Mouse (Mus musculus): Measurements from ENCODE around the gene Rapgefl1.

Rapgefl1 gene

GRCm38 (mm10) chr11:98836651-98837141 is at the start of gene Rapgefl1:
TSS of gene Rapgefl1 (plus strand) at chr11:98836785.
- H3K27me3 ChIP-seq (ENCODE audit: control insufficient read depth, insufficient read depth, low read length, poor library complexity, severe bottlenecking), result no peaks in the 10 kb centered on the region
- DNase-seq (ENCODE audit: low read depth, low spot score), result peak; percentile 79
- H3K36me3 ChIP-seq (ENCODE audit: control insufficient read depth, insufficient read depth, low read length, poor library complexity, severe bottlenecking), result peaks cover 13% of the 10 kb centered on the region; the same call in 1 of the 2 replicates

- no peaks in the 10 kb centered on the region for H3K27me3 ChIP-seq (ENCODE audit: control insufficient read depth, insufficient read depth, low read length, poor library complexity, severe bottlenecking)
- H3K36me3 ChIP-seq (ENCODE audit: control insufficient read depth, insufficient read depth, low read length, poor library complexity, severe bottlenecking), result no peaks in the 10 kb centered on the region
- DNase-seq (ENCODE audit: low read depth, low spot score), result no peak
Measured at GRCm38 (mm10) chr11:98787229-98787628, 49.4 kb upstream of the Rapgefl1 start.

GRCm38 (mm10) chr11:98787691-98788090 is 48.9 kb upstream of the Rapgefl1 start:
- no peaks in the 10 kb centered on the region for H3K36me3 ChIP-seq (ENCODE audit: control insufficient read depth, insufficient read depth, low read length, poor library complexity, severe bottlenecking)
- peak; percentile 50 for DNase-seq (ENCODE audit: low read depth, low spot score)
- H3K27me3 ChIP-seq (ENCODE audit: control insufficient read depth, insufficient read depth, low read length, poor library complexity, severe bottlenecking), result no peaks in the 10 kb centered on the region

DNA sequence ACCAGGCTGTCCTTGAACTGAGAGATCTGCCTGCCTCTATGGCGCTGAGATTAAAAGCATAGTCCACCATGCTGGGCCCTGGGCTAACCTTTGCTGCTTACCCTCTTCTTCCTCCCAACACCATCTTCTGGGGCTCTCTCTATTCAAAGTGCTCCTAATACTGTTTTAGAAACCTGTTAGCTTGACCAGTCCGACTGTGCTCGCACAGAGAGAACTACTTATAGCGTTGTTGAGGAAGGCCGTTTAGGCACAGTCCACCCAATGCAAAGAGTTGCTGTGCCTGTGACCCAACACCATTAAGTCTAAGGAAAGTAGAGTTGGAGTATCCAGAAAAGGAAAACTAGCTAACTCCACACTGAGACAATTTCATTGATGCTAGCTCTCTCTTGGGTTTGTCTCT is 48.4 kb upstream of the Rapgefl1 start:
- no peaks in the 10 kb centered on the region for H3K27me3 ChIP-seq (ENCODE audit: control insufficient read depth, insufficient read depth, low read length, poor library complexity, severe bottlenecking)
- no peaks in the 10 kb centered on the region for H3K36me3 ChIP-seq (ENCODE audit: control insufficient read depth, insufficient read depth, low read length, poor library complexity, severe bottlenecking)
- DNase-seq (ENCODE audit: low read depth, low spot score), result no peak

GRCm38 (mm10) chr11:98788550-98789218 is 47.9 kb upstream of the Rapgefl1 start:
- H3K27me3 ChIP-seq (ENCODE audit: control insufficient read depth, insufficient read depth, low read length, poor library complexity, severe bottlenecking), result no peaks in the 10 kb centered on the region
- H3K36me3 ChIP-seq (ENCODE audit: control insufficient read depth, insufficient read depth, low read length, poor library complexity, severe bottlenecking), result no peaks in the 10 kb centered on the region
- DNase-seq (ENCODE audit: low read depth, low spot score), result peak; percentile 95

DNA sequence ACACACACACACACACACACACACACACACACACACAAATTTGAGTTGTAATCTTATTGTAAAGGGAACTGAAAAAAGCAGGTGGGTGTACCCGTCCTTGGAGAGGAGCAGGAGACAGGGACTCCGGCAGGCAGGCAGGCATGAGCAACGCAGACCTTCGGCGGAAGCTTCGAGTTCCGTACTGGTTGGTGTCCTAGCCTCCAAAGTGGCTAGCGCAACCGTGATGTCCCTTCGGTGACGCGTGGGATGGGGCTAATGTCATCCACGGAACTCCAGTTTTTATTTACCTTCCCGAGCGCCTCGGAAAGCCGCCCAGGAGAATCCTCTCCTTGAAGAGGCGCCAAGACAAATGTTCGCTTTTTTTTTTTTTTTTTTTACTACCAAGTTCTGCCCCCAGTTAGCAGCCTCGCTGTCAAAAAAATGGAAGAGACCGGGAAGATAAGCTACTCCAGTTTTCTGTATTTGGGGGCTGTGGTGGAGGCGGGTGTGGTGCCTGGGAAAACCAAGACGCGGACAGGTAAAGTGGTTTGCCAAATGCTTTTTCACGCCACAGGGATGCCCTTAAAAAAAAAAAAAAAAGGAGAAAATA is 47.3 kb upstream of the Rapgefl1 start:
- Histone ChIP-seq H3K36me3 (ENCODE audit: control insufficient read depth, insufficient read depth, low read length, poor library complexity, severe bottlenecking) (no peaks in the 10 kb centered on the region), H3K27me3 (ENCODE audit: control insufficient read depth, insufficient read depth, low read length, poor library complexity, severe bottlenecking) (no peaks in the 10 kb centered on the region)
- DNase-seq (ENCODE audit: low read depth, low spot score), result no peak

GRCm38 (mm10) chr11:98789824-98790223 is 46.8 kb upstream of the Rapgefl1 start:
- H3K27me3 ChIP-seq (ENCODE audit: control insufficient read depth, insufficient read depth, low read length, poor library complexity, severe bottlenecking), result no peaks in the 10 kb centered on the region
- H3K36me3 ChIP-seq (ENCODE audit: control insufficient read depth, insufficient read depth, low read length, poor library complexity, severe bottlenecking), result no peaks in the 10 kb centered on the region
- no peak for DNase-seq (ENCODE audit: low read depth, low spot score)

- DNase-seq (ENCODE audit: low read depth, low spot score), result no peak
- Histone ChIP-seq H3K27me3 (ENCODE audit: control insufficient read depth, insufficient read depth, low read length, poor library complexity, severe bottlenecking) (no peaks in the 10 kb centered on the region), H3K36me3 (ENCODE audit: control insufficient read depth, insufficient read depth, low read length, poor library complexity, severe bottlenecking) (no peaks in the 10 kb centered on the region)
Measured at GRCm38 (mm10) chr11:98790631-98791205, 45.9 kb upstream of the Rapgefl1 start.

GRCm38 (mm10) chr11:98791448-98791847 is 45.1 kb upstream of the Rapgefl1 start:
- DNase-seq (ENCODE audit: low read depth, low spot score), result no peak
- H3K36me3 ChIP-seq (ENCODE audit: control insufficient read depth, insufficient read depth, low read length, poor library complexity, severe bottlenecking), result no peaks in the 10 kb centered on the region

GRCm38 (mm10) chr11:98792081-98792480 is 44.5 kb upstream of the Rapgefl1 start:
- Histone ChIP-seq H3K36me3 (ENCODE audit: control insufficient read depth, insufficient read depth, low read length, poor library complexity, severe bottlenecking) (no peaks in the 10 kb centered on the region), H3K27me3 (ENCODE audit: control insufficient read depth, insufficient read depth, low read length, poor library complexity, severe bottlenecking) (no peaks in the 10 kb centered on the region)
- DNase-seq (ENCODE audit: low read depth, low spot score), result no peak

More at GRCm38 (mm10) chr11:98791448-98791847, 45.1 kb upstream of the Rapgefl1 start:
- no peaks in the 10 kb centered on the region for H3K27me3 ChIP-seq (ENCODE audit: control insufficient read depth, insufficient read depth, low read length, poor library complexity, severe bottlenecking)

DNA sequence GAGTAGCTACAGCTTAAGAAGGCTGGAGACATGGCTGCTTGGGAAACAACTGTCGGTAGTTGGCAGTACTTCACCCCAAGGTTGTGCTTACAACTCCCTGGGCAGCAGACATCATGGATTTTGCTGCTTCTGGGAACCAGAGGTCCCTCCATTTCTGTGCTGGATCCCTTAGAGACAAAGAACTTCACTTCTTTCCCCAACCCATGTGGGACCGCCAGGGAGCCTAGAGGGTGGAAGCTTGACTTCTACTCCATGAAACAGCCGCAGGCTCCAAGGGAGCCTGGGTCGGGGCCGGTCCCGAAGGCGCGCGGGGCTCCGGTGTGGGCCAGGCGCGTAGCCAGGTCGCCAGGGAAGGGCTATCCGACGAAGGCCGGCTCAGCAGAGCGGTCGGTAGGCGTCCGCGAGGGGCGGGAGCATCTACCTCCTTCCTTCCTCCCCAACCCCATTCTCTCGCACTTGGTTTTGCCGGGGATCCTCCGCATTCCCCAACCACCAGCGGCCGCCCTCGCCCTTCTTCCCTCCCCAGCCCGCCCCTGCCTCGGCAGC is 42.0 kb upstream of the Rapgefl1 start:
- no peaks in the 10 kb centered on the region for H3K27me3 ChIP-seq (ENCODE audit: control insufficient read depth, insufficient read depth, low read length, poor library complexity, severe bottlenecking)
- H3K36me3 ChIP-seq (ENCODE audit: control insufficient read depth, insufficient read depth, low read length, poor library complexity, severe bottlenecking), result no peaks in the 10 kb centered on the region
- peak; percentile 61 for DNase-seq (ENCODE audit: low read depth, low spot score)

GRCm38 (mm10) chr11:98795015-98795713 is 41.4 kb upstream of the Rapgefl1 start, which contains the start of gene Msl1:
TSS of gene Msl1 (plus strand) at chr11:98795516.
- 0 out of 2 replicates have a peak, but pooled peaks cover under 1% of the 10 kb centered on the region for H3K36me3 ChIP-seq (ENCODE audit: control insufficient read depth, insufficient read depth, low read length, poor library complexity, severe bottlenecking)
- H3K27me3 ChIP-seq (ENCODE audit: control insufficient read depth, insufficient read depth, low read length, poor library complexity, severe bottlenecking), result no peaks in the 10 kb centered on the region
- peak; percentile 87 for DNase-seq (ENCODE audit: low read depth, low spot score)

GRCm38 (mm10) chr11:98795714-98796514 is 40.7 kb upstream of the Rapgefl1 start:
- Histone ChIP-seq H3K27me3 (ENCODE audit: control insufficient read depth, insufficient read depth, low read length, poor library complexity, severe bottlenecking) (no peaks in the 10 kb centered on the region), H3K36me3 (ENCODE audit: control insufficient read depth, insufficient read depth, low read length, poor library complexity, severe bottlenecking) (peaks cover 2% of the 10 kb centered on the region; the same call in 1 of the 2 replicates)
- DNase-seq (ENCODE audit: low read depth, low spot score), result peak; percentile 64

Data from splenic B cell, adult 2 months (primary cell).